Mouse (Mus musculus) intestine, embryonic 15.5 days (tissue): ENCODE measurements around the gene Rbms1. TPM values are rescaled to one million over a fixed set of nuclear protein-coding genes. Genes with fewer than 3 reads are reported as not detected.
"Not testable (repeated sequence)": the region's sequence is repeated elsewhere in the genome, so short reads cannot be mapped to it uniquely, and the experiment has no call there.

Experiments
- ATAC-seq: fragments of 200-750 bp; cut with Nextera tagmentation; 2 replicates; pipeline ENCODE4 v1.8.0; 2017; ENCODE audit warnings: moderate TSS enrichment, moderate library complexity
- H3K27ac ChIP-seq: fragments of 300-500 bp; sonication (generic); 2 replicates; pipeline ENCODE4 v1.5.1; 2015; ENCODE audit warnings: mild to moderate bottlenecking, inconsistent platforms
- H3K27me3 ChIP-seq: fragments of 300-500 bp; sonication (generic); replicated peaks from 2 replicates; pipeline ENCODE4 v1.6.1; 2015; ENCODE audit warnings: inconsistent platforms
- H3K36me3 ChIP-seq: fragments of 300-500 bp; sonication (generic); 2 replicates; pipeline ENCODE4 v1.6.1; 2015; ENCODE audit warnings: inconsistent platforms
- H3K4me1 ChIP-seq: fragments of 300-500 bp; sonication (generic); replicated peaks from 2 replicates; pipeline ENCODE4 v1.6.1; 2015; ENCODE audit warnings: inconsistent platforms
- H3K4me2 ChIP-seq: fragments of 300-500 bp; sonication (generic); replicated peaks from 2 replicates; pipeline ENCODE4 v1.6.1; 2015; ENCODE audit warnings: mild to moderate bottlenecking, inconsistent platforms
- H3K4me3 ChIP-seq: fragments of 300-500 bp; sonication (generic); replicated peaks from 2 replicates; pipeline ENCODE4 v1.5.1; 2015; ENCODE audit warnings: inconsistent platforms
- H3K9ac ChIP-seq: fragments of 300-500 bp; sonication (generic); 2 replicates; pipeline ENCODE4 v1.6.1; 2015; ENCODE audit warnings: inconsistent platforms
- H3K9me3 ChIP-seq: fragments of 300-500 bp; sonication (generic); 2 replicates; pipeline ENCODE4 v1.6.1; 2016; ENCODE audit warnings: inconsistent platforms
- WGBS: fragments of 180-500 bp; shearing (Covaris S2); methylation state at CpG from one replicate; pipeline ENCODE4 v1.1.7; 2015; 5-methylcytosine and 5-hydroxymethylcytosine counted together
- polyA plus RNA-seq: library from polyadenylated mRNA; unstranded; fragments of >200 nt; fragmentation: Nextera tagmentation; extraction: Ambion mirVana; gene quantifications from 2 replicates; pipeline ENCODE4 v1.2.1, GENCODE M21; 2015

Gene Rbms1
- polyA plus RNA-seq, 1 experiment from 2014 or later, result 83.3 TPM

DNA sequence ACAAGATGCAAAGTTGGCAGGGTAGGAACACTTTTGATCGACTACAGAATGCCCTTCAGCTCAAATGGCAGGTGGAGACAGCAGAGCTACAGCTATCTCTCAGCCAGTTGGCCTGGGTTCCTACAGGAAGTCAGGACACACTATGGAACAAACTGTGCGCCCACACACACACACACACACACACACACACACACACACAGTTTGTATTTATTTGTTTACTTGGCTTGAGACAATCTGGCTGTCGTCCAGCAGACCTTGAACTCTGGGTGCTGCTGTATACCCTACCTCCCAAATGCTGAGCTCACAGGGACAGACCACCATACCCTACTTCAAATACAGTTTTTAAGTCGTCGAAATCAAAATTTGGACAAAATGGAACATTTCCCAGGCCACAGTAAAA is 125.4 kb downstream of the Rbms1 start:
- no peak overlapping the region for H3K4me2 ChIP-seq
- H3K4me3 ChIP-seq, result no peak overlapping the region
- H3K4me1 ChIP-seq, result no peaks in the 10 kb centered on the region
- H3K36me3 ChIP-seq, result 0 out of 2 replicates have a peak, but pooled peaks cover 4% of the 10 kb centered on the region
- ATAC-seq, result no peak
- no peak overlapping the region for H3K27ac ChIP-seq
- no peaks in the 10 kb centered on the region for H3K9me3 ChIP-seq
- 75% methylated on average over 5 of the region's 5 CpGs for WGBS
- H3K9ac ChIP-seq, result no peak overlapping the region
- H3K27me3 ChIP-seq, result no peaks in the 10 kb centered on the region

DNA sequence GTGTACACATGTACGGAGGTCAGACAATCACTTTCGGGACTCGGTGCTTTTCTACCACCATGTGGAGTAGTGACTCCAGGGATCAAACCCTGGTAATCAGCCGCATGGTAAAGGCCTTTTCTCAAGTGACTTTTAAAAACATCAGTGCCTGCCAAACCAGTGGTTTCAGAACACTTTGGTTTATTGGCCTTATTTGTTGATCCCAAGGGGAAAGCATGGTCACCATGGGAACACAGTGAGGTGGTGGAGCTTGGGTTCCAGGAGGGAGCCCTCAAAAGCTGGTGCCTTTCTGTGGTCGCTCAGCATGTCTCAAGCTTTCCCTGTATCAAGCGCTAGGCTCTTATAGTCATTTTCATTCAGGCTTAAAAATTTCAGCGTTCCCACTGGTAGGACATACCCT is 126.8 kb downstream of the Rbms1 start:
- Histone ChIP-seq H3K4me3 (no peak overlapping the region), H3K9me3 (no peaks in the 10 kb centered on the region), H3K27me3 (no peaks in the 10 kb centered on the region), H3K36me3 (0 out of 2 replicates have a peak, but pooled peaks cover 2% of the 10 kb centered on the region), H3K4me2 (no peak overlapping the region), H3K9ac (no peak overlapping the region), H3K27ac (no peak overlapping the region), H3K4me1 (no peaks in the 10 kb centered on the region)
- 91% methylated on average over 7 of the region's 7 CpGs for WGBS
- ATAC-seq, result no peak

DNA sequence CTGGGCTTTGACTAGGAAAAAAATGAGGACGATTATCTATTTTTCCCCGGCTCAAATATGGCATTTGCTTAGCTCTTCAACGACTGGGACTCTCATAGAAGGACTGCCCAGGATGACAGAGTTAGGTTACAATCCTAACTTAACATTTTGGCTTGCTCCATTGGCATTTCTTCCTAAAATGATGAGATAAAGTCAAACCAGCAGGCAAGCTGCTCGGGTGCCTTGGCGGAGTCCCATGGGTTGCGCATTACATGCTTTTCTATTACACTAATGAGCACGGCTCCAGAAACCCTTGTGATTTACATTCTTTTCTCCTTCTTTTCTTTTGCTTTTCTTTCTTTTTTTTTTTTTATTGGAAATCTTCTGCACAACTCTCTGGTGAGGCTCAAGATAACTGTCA is 128.7 kb downstream of the Rbms1 start:
- Histone ChIP-seq H3K36me3 (no peaks in the 10 kb centered on the region), H3K4me1 (no peaks in the 10 kb centered on the region), H3K4me3 (no peak overlapping the region), H3K27me3 (no peaks in the 10 kb centered on the region), H3K27ac (no peak overlapping the region), H3K9ac (no peak overlapping the region), H3K9me3 (no peaks in the 10 kb centered on the region), H3K4me2 (no peak overlapping the region)
- 80% methylated on average over 7 of the region's 7 CpGs for WGBS
- no peak for ATAC-seq

- WGBS, result 86% methylated on average over 8 of the region's 8 CpGs
- Histone ChIP-seq H3K27ac (no peak overlapping the region), H3K36me3 (no peaks in the 10 kb centered on the region), H3K4me2 (no peak overlapping the region), H3K9me3 (no peaks in the 10 kb centered on the region), H3K27me3 (no peaks in the 10 kb centered on the region), H3K4me3 (no peak overlapping the region), H3K4me1 (peaks cover 2% of the 10 kb centered on the region), H3K9ac (no peak overlapping the region)
- ATAC-seq, result no peak
Observed at GRCm38 (mm10) chr2:60832254-60832653, 130.7 kb downstream of the Rbms1 start.

- H3K36me3 ChIP-seq, H3K27ac ChIP-seq, H3K9me3 ChIP-seq, H3K4me1 ChIP-seq, H3K4me3 ChIP-seq, H3K4me2 ChIP-seq, ATAC-seq, H3K9ac ChIP-seq, H3K27me3 ChIP-seq: not testable (repeated sequence)
- 55% methylated on average over 1 of the region's 1 CpGs for WGBS
Observed at GRCm38 (mm10) chr2:60830464-60830863, 132.5 kb downstream of the Rbms1 start.

GRCm38 (mm10) chr2:60828908-60829462 is 134.0 kb downstream of the Rbms1 start:
- H3K27ac ChIP-seq, result no peak overlapping the region
- ATAC-seq, result no peak
- H3K4me3 ChIP-seq, result no peak overlapping the region
- no peaks in the 10 kb centered on the region for H3K36me3 ChIP-seq
- WGBS, result 89% methylated on average over 10 of the region's 10 CpGs
- no peak overlapping the region for H3K4me2 ChIP-seq
- H3K9me3 ChIP-seq, result no peaks in the 10 kb centered on the region
- no peaks in the 10 kb centered on the region for H3K27me3 ChIP-seq
- no peak overlapping the region for H3K9ac ChIP-seq
- H3K4me1 ChIP-seq, result peaks cover 10% of the 10 kb centered on the region

GRCm38 (mm10) chr2:60827152-60827428 is 135.9 kb downstream of the Rbms1 start:
- no peaks in the 10 kb centered on the region for H3K36me3 ChIP-seq
- WGBS, result 47% methylated on average over 5 of the region's 5 CpGs
- H3K27ac ChIP-seq, result no peak overlapping the region
- peaks cover 10% of the 10 kb centered on the region for H3K4me1 ChIP-seq
- no peak for ATAC-seq
- no peaks in the 10 kb centered on the region for H3K27me3 ChIP-seq
- H3K9ac ChIP-seq, result no peak overlapping the region
- no peaks in the 10 kb centered on the region for H3K9me3 ChIP-seq
- no peak overlapping the region for H3K4me3 ChIP-seq
- no peak overlapping the region for H3K4me2 ChIP-seq

DNA sequence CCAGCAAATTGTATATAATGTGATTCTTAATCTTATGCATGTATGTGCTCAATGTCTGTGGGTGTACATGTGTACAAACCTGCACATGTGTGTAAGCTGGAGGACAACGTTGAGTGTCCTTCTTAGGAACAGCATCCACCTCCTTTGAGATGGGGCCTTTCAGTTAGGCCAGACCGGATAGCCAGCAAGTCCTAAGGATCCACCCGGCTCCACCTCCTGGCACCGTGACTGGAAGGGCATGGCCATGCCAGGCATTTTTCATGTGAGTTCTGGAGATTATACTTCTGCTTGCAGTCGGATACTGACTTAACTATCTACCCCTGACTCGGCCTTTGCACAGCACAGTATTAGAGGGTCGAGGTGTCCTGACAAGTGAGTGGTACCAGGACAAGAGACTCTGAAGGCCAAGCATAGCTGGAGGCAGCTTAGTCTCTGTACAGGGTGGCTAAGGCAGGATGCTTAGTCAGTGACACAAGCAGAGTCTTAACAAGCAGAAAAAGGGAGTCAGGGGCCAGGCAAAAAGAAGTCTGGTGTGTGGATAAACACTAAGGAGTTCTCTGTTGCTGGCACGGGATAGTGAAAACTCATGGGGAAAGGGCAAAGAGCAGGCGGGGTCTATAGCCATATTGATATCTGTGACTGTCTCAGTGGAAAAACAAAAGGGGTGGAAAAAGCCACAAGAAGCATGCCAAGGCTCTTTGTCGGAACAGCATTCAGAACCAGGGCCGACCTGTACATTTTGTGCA is 136.4 kb downstream of the Rbms1 start:
- Histone ChIP-seq H3K27ac (no peak overlapping the region), H3K27me3 (no peaks in the 10 kb centered on the region), H3K36me3 (no peaks in the 10 kb centered on the region), H3K9me3 (no peaks in the 10 kb centered on the region), H3K4me2 (no peak overlapping the region), H3K9ac (no peak overlapping the region), H3K4me1 (peaks cover 10% of the 10 kb centered on the region), H3K4me3 (no peak overlapping the region)
- ATAC-seq, result no peak
- WGBS, result 67% methylated on average over 11 of the region's 11 CpGs

DNA sequence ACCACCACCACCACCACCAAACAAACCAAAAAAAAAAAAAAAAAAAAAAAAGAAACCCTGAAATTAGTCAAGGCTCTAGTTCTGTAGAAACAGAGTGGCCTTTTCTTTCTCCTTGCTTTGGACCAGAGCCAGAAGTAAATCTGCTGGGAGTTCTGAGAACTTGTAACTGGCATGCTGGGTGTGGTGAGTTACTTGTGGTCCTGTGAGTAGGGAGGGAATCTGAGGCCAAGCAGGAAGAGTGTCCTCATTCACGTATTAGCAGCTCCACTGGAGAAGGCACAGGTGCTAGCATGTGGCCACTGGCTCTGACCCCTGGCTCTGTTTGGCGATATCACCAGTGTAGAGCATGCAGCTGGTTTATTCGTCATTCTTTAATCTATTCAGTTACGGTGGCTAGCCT is 137.3 kb downstream of the Rbms1 start:
- H3K4me2 ChIP-seq, result no peak overlapping the region
- H3K9ac ChIP-seq, result no peak overlapping the region
- H3K27me3 ChIP-seq, result no peaks in the 10 kb centered on the region
- no peaks in the 10 kb centered on the region for H3K9me3 ChIP-seq
- H3K36me3 ChIP-seq, result no peaks in the 10 kb centered on the region
- WGBS, result 64% methylated on average over 4 of the region's 4 CpGs
- H3K27ac ChIP-seq, result no peak overlapping the region
- H3K4me1 ChIP-seq, result peaks cover 10% of the 10 kb centered on the region
- ATAC-seq, result no peak
- no peak overlapping the region for H3K4me3 ChIP-seq

GRCm38 (mm10) chr2:60821635-60822034 is 141.4 kb downstream of the Rbms1 start:
- no peak overlapping the region for H3K27ac ChIP-seq
- H3K27me3 ChIP-seq, result no peaks in the 10 kb centered on the region
- H3K4me1 ChIP-seq, result peaks cover 2% of the 10 kb centered on the region; the same call in 1 of the 2 replicates
- no peak overlapping the region for H3K4me2 ChIP-seq
- H3K9ac ChIP-seq, result no peak overlapping the region
- no peaks in the 10 kb centered on the region for H3K9me3 ChIP-seq
- no peak overlapping the region for H3K4me3 ChIP-seq
- ATAC-seq, result no peak
- H3K36me3 ChIP-seq, result no peaks in the 10 kb centered on the region
- 87% methylated on average over 3 of the region's 3 CpGs for WGBS

DNA sequence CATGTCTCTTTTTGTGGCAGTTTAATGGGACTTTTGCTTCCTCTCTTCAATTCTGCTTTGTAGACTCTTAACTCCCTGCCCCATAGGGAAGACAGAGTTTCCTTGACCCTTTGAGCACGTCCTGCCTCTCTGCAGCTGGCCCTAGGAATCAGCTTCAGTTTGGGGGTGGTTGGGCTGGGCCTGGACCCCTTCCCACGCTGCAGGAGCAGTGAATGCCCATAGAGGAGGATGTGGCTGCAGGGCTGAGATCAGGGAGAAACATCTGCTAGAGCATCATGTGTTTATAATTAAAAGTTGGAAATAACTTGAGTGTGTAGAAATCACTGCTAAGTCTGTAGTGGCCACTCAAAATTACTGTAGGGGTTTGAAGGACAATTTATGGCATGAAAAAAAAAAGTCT is 144.4 kb downstream of the Rbms1 start:
- Histone ChIP-seq H3K36me3 (no peaks in the 10 kb centered on the region), H3K9me3 (no peaks in the 10 kb centered on the region), H3K4me1 (no peaks in the 10 kb centered on the region; the same call in 1 of the 2 replicates), H3K27me3 (no peaks in the 10 kb centered on the region), H3K4me2 (no peak overlapping the region), H3K9ac (no peak overlapping the region), H3K27ac (no peak overlapping the region), H3K4me3 (no peak overlapping the region)
- WGBS, result 21% methylated on average over 2 of the region's 2 CpGs
- no peak for ATAC-seq

DNA sequence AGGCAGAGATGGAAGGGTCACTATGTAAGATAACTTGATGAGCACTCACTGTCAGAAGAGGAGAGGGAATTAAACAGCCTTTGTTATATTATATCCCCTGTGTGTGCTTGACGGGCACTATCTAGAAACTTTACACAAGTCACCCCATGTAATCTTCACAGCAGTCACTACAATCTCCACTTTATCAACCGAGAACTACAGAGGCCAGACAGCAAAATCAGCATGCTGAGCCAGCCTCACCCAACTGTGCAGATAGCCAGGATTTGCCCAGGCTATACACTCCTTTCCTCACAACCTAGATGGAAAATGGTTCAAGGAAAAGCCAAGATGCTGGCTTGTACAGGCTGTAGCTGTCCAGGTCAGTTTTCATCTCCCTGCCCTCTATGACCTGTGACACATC is 146.7 kb downstream of the Rbms1 start:
- Histone ChIP-seq H3K4me2 (no peak overlapping the region), H3K27me3 (no peaks in the 10 kb centered on the region), H3K9ac (no peak overlapping the region), H3K4me1 (no peaks in the 10 kb centered on the region; the same call in 1 of the 2 replicates), H3K27ac (no peak overlapping the region), H3K9me3 (no peaks in the 10 kb centered on the region), H3K4me3 (no peak overlapping the region), H3K36me3 (no peaks in the 10 kb centered on the region)
- no peak for ATAC-seq
- WGBS, result 72% methylated on average over 2 of the region's 2 CpGs

DNA sequence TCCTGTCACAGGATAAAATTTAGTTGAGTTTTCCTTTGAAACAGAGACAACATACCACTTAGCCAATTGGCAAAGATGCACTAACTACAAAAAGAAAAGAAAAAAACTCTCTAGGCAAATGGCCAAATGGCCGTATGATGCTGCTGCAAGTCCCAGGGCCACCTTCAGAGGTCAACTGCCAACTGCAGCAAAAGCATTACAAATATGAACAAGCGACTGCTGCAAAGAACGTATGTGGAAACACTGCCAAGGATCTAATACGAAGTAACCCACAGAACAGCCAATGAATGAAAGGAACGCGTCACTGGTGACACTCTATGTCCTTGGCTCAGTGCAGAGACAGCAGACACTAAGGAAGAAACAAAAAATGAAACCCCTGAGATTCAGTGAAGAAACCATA is 148.2 kb downstream of the Rbms1 start:
- Histone ChIP-seq H3K9ac (no peak overlapping the region), H3K27me3 (no peaks in the 10 kb centered on the region), H3K4me2 (no peak overlapping the region), H3K4me1 (peaks cover 5% of the 10 kb centered on the region), H3K9me3 (no peaks in the 10 kb centered on the region), H3K36me3 (no peaks in the 10 kb centered on the region), H3K27ac (no peak overlapping the region; the same call in 1 of the 2 replicates), H3K4me3 (no peak overlapping the region)
- ATAC-seq, result no peak
- WGBS, result 74% methylated on average over 6 of the region's 6 CpGs
